Mouse (Mus musculus) heart, postnatal 0 days (tissue): Measurements from ENCODE around the gene Klhl11. TPM values are rescaled to one million over a fixed set of nuclear protein-coding genes. Genes with fewer than 3 reads are reported as not detected.
A peak's percentile ranks its signal among the peaks of the same experiment; 100 is the strongest.

Experiments
- ATAC-seq: fragments of 200-750 bp; cut with Nextera tagmentation; 2 replicates; pipeline ENCODE4 v1.8.0; 2017; ENCODE audit warnings: low read depth, moderate number of reproducible peaks, moderate library complexity; ENCODE audit not compliant: insufficient read depth
- DNase-seq: peaks from one replicate; pipeline ENCODE4 v3.0.0-alpha.2; 2016; ENCODE audit warnings: low spot score
- H3K27ac ChIP-seq: fragments of 300-500 bp; sonication (generic); 2 replicates; pipeline ENCODE4 v1.5.1; 2014; ENCODE audit warnings: low read depth, mild to moderate bottlenecking
- H3K27me3 ChIP-seq: fragments of 300-500 bp; sonication (generic); 2 replicates; pipeline ENCODE4 v1.6.1; 2014; ENCODE audit warnings: low read length, mixed read lengths; ENCODE audit not compliant: control insufficient read depth, insufficient read depth
- H3K36me3 ChIP-seq: fragments of 300-500 bp; sonication (generic); replicated peaks from 2 replicates; pipeline ENCODE4 v1.6.1; 2014; ENCODE audit warnings: low read length, mixed read lengths; ENCODE audit not compliant: control insufficient read depth, insufficient read depth
- H3K4me1 ChIP-seq: fragments of 300-500 bp; sonication (generic); 2 replicates; pipeline ENCODE4 v1.6.1; 2014; ENCODE audit warnings: antibody characterized with exemption; ENCODE audit not compliant: control insufficient read depth, insufficient read depth
- H3K4me2 ChIP-seq: fragments of 300-500 bp; sonication (generic); 2 replicates; pipeline ENCODE4 v1.6.1; 2014; ENCODE audit warnings: low read depth, mild to moderate bottlenecking, low read length, moderate library complexity
- H3K4me3 ChIP-seq: fragments of 300-500 bp; sonication (generic); 2 replicates; pipeline ENCODE4 v1.5.1; 2014; ENCODE audit warnings: low read depth, low read length
- H3K9ac ChIP-seq: fragments of 300-500 bp; sonication (generic); replicated peaks from 2 replicates; pipeline ENCODE4 v1.6.1; 2014; ENCODE audit warnings: low read depth, low read length, mixed read lengths
- H3K9me3 ChIP-seq: fragments of 300-500 bp; sonication (generic); replicated peaks from 2 replicates; pipeline ENCODE4 v1.6.1; 2016; ENCODE audit warnings: low read length; ENCODE audit not compliant: control insufficient read depth
- CTCF ChIP-seq: IDR thresholded peaks from 2 replicates; pipeline ENCODE4 v1.5.1; 2016; ENCODE audit warnings: antibody characterized with exemption, control low read depth, low read depth
- EP300 ChIP-seq: IDR thresholded peaks from 2 replicates; pipeline ENCODE4 v1.6.1; 2016; ENCODE audit warnings: antibody characterized with exemption, low read depth
- WGBS: fragments of 180-500 bp; shearing (Covaris S2); extraction: QIAGEN DNeasy Blood & Tissue Kit; methylation state at CpG from one replicate; pipeline ENCODE4 v1.1.7; 2014; 5-methylcytosine and 5-hydroxymethylcytosine counted together
- polyA plus RNA-seq: library from polyadenylated mRNA; unstranded; fragments of >200 nt; fragmentation: Nextera tagmentation; extraction: Ambion mirVana; gene quantifications from 2 replicates; pipeline ENCODE4 v1.2.1, GENCODE M21; 2015
- total RNA-seq: library from RNA; depleted of rRNA; stranded (reverse); fragments of >200 nt; gene quantifications from 2 replicates; pipeline ENCODE4 v1.2.3, GENCODE M21; 2014; ENCODE audit warnings: low replicate concordance

Klhl11 gene
- total and polyA plus RNA-seq, 2 experiments from 2014 or later: 5.3 to 10.3 TPM

DNA sequence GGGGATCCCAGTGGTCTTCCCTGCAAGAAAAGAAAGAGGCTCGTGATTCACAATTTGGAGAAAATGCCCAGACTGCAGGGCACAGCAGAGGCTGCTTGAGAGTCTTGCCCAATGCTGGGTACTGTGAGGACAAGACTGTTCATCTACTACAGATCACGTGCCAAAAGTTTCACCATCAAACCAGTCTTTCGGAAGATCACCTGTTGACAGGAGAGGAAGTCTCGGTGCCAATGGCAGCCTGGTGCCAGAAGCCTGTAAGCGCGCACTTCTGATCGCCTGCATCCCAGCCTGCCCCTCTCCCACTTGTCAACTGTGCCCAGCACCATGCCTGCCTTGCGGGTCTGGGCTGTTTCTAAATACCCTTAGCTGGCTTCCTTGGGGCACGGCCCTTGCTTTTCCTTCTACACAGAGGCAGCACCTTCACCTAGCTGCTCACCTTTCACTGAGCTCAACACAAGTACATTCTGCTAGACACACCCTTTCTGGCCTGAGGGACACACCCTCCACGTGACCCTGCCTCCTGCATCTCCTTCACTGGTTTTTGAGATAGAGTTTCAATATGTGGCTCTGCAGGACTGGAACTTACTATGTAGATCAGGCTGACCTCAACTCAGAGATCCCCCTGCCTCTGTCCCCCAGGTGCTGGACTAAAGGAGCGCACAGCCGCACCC lies 32.6 kb upstream of the Klhl11 start:
- H3K27me3 ChIP-seq: no peaks in the 10 kb centered on the region
- H3K4me3 ChIP-seq: no peak overlapping the region
- no peaks in the 10 kb centered on the region for H3K4me1 ChIP-seq
- no peaks in the 10 kb centered on the region for H3K9me3 ChIP-seq
- TF ChIP-seq EP300 (no peak), CTCF (no peak)
- H3K36me3 ChIP-seq: peaks cover 73% of the 10 kb centered on the region
- no peak overlapping the region for H3K9ac ChIP-seq
- WGBS: 94% methylated on average over 12 of the region's 12 CpGs
- ATAC-seq: no peak
- no peak for DNase-seq
- H3K27ac ChIP-seq: no peak overlapping the region
- no peak overlapping the region for H3K4me2 ChIP-seq

DNA sequence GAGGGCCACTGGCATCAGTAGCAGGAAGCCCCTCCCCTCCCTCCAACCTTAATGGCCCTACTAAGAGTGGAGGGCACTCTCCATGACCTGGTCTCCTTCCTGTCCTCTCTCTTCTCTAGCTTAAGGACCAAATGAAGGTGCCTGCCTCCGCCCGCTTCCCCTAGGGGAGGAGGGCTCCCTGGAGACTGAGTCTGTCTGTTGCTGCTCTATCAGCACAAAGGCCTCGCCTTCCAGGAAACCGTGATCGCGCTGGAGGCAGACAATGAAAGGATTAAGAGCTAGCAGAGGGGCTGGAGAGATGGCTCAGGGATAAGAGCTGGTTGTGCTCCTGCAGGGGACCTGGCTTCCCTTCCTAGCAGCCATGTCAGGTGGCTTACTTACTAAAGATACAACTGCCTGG lies 28.8 kb upstream of the Klhl11 start:
- H3K4me1 ChIP-seq: no peaks in the 10 kb centered on the region
- no peaks in the 10 kb centered on the region for H3K27me3 ChIP-seq
- DNase-seq: no peak
- no peak overlapping the region for H3K4me3 ChIP-seq
- peaks cover 83% of the 10 kb centered on the region for H3K36me3 ChIP-seq
- no peaks in the 10 kb centered on the region for H3K9me3 ChIP-seq
- H3K9ac ChIP-seq: no peak overlapping the region
- no peak for ATAC-seq
- H3K27ac ChIP-seq: no peak overlapping the region
- no peak overlapping the region for H3K4me2 ChIP-seq
- TF ChIP-seq EP300 (no peak), CTCF (no peak)
- WGBS: 33% methylated on average over 6 of the region's 6 CpGs

DNA sequence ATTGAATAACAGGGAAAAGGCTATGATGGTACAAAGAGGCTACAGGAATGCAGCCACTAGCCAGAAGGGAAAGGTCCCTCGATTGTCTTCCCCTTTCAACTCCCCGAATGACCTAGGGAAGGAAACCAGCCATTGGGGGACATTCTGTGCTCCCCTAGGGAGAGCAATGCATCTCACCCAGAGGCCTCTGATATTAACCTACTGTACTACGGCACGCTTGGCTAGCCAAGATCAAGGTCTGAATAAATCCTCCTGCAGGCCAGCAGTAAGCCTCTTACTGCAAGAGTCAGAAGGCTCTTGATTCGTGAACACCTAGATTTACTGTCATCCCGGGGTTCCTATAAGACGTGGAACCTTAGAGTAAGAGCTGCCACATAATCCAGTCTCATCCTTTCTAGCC lies 28.1 kb upstream of the Klhl11 start:
- H3K4me2 ChIP-seq: no peak overlapping the region
- no peak for DNase-seq
- peaks cover 83% of the 10 kb centered on the region for H3K36me3 ChIP-seq

DNA sequence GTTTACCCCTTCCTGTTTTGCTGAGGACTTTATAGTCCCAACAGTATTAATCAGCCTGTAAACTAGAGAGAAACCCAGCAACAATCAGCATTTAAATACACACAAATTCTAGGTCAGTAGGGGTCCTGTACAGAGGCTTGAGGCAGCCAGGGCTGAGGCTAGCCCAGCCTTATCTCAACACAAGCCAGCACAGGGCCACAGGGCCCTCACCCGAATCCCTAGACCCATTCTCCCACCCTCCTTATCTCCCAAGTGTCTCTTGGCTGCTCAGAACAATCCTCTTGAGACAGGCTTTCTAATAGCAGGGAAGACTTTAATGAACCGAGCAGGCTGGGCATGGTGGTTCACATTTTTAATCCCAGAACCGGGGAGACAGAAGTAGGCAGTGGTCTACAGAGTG lies 27.7 kb upstream of the Klhl11 start:
- no peak overlapping the region for H3K4me2 ChIP-seq
- H3K27me3 ChIP-seq: no peaks in the 10 kb centered on the region
- H3K9me3 ChIP-seq: no peaks in the 10 kb centered on the region
- H3K4me3 ChIP-seq: no peak overlapping the region
- ATAC-seq (no peak), DNase-seq (no peak)
- TF ChIP-seq EP300: no peak
- TF ChIP-seq CTCF: no peak
- peaks cover 85% of the 10 kb centered on the region for H3K36me3 ChIP-seq
- no peak overlapping the region for H3K9ac ChIP-seq
- no peak overlapping the region for H3K27ac ChIP-seq
- no peaks in the 10 kb centered on the region for H3K4me1 ChIP-seq
- 76% methylated on average over 3 of the region's 3 CpGs for WGBS

More for the DNA sequence above, 28.1 kb upstream of the Klhl11 start:
- TF ChIP-seq EP300 (no peak), CTCF (no peak)
- 88% methylated on average over 7 of the region's 7 CpGs for WGBS
- no peaks in the 10 kb centered on the region for H3K27me3 ChIP-seq
- no peaks in the 10 kb centered on the region for H3K9me3 ChIP-seq
- H3K27ac ChIP-seq: no peak overlapping the region
- ATAC-seq: no peak
- H3K4me1 ChIP-seq: no peaks in the 10 kb centered on the region
- no peak overlapping the region for H3K9ac ChIP-seq
- H3K4me3 ChIP-seq: no peak overlapping the region

DNA sequence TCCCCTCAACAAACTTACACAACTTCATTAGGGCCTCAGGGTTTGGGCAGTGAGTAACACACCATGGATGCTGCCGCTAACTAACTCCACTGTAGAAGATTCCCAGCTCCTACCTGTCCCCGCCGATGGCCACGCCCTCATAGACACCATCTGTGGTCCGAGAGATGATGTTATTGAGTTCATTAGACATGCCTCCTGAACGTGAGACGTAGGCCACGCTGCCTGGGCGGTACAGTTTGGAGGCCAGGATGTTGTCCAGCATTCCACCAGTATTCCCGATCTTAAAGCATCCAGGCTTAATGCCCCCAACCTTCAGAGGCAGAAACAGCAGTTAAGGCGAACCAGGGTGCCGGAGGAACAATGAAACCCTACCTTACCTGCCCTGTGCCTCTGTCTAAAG lies 21.2 kb upstream of the Klhl11 start:
- ATAC-seq: no peak
- H3K36me3 ChIP-seq: peaks cover 95% of the 10 kb centered on the region
- H3K4me3 ChIP-seq: no peak overlapping the region
- TF ChIP-seq CTCF (no peak), EP300 (no peak)
- H3K4me2 ChIP-seq: no peak overlapping the region
- no peaks in the 10 kb centered on the region for H3K27me3 ChIP-seq
- no peak overlapping the region for H3K27ac ChIP-seq
- H3K9ac ChIP-seq: no peak overlapping the region
- H3K4me1 ChIP-seq: no peaks in the 10 kb centered on the region
- WGBS: 94% methylated on average over 12 of the region's 12 CpGs
- H3K9me3 ChIP-seq: no peaks in the 10 kb centered on the region
- DNase-seq: no peak

- ATAC-seq: no peak
- 93% methylated on average over 6 of the region's 6 CpGs for WGBS
- Histone ChIP-seq H3K4me1 (no peaks in the 10 kb centered on the region), H3K27ac (no peak overlapping the region), H3K36me3 (peaks cover 89% of the 10 kb centered on the region), H3K4me2 (no peak overlapping the region), H3K27me3 (no peaks in the 10 kb centered on the region), H3K9me3 (no peaks in the 10 kb centered on the region), H3K4me3 (no peak overlapping the region), H3K9ac (no peak overlapping the region)
- DNase-seq: no peak
- TF ChIP-seq EP300: no peak
- TF ChIP-seq CTCF: peak; percentile 11; the same call in 1 of the 2 replicates
These were observed 18.4 kb upstream of the Klhl11 start for GRCm38 (mm10) chr11:100490951-100491350.
